Mouse (Mus musculus): ENCODE measurements at regions not wholly inside any gene's neighbourhood (a gene's known extent, or its start where the extent isn't known, plus 50 kb on each side); places are given as distances from the start of the nearest gene placed in this dataset.
"Not testable (repeated sequence)": the region's sequence is repeated elsewhere in the genome, so short reads cannot be mapped to it uniquely, and the experiment has no call there.

DNA sequence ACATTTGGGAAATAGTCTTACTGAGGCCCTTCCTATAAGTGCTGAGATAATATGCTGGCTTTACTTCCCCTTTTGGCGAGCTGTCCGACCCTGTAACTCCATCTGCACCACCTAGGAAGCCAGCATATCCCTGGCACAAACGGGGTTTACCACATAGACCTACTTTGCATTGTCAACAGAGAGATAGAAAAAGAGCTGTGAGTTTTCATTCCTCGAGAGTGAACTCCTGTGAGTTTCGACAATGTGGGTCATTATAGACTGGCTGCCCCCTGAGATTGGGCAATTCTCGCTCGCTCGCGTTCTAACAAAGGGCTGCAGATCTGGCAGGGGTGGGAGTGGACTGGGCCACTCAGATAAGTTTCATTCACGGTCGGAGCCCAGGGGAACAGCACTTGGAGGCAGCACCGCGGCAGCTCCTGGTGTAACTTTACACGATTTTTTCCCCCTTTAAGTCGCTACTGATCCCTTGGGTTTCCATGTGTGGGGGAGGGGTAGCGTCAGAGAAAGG lies 98.3 kb upstream of the Adgrl2 start:
- intact Hi-C loops (cut with DNase I), result loop anchor here (5.0 kb wide), 1 partner anchor 91 kb away; no protein-coding TSS in a partner anchor
- peak; percentile 23 for DNase-seq

- no peak for DNase-seq
- intact Hi-C loops (cut with DNase I), result loop anchor here (5.0 kb wide), 1 partner anchor 90 kb away; no protein-coding TSS in a partner anchor
Observed at GRCm38 (mm10) chr3:149087488-149087887, 97.1 kb upstream of the Adgrl2 start.

- DNase-seq, result no peak
- intact Hi-C loops (cut with DNase I), result loop anchor here (5.0 kb wide), 1 partner anchor 89 kb away; no protein-coding TSS in a partner anchor
Observed at GRCm38 (mm10) chr3:149086704-149087103, 96.3 kb upstream of the Adgrl2 start.

- intact Hi-C loops (cut with DNase I), result loop anchor here (5.0 kb wide), 1 partner anchor 89 kb away; no protein-coding TSS in a partner anchor
- no peak for DNase-seq
Observed at GRCm38 (mm10) chr3:149086086-149086485, 95.7 kb upstream of the Adgrl2 start.

DNA sequence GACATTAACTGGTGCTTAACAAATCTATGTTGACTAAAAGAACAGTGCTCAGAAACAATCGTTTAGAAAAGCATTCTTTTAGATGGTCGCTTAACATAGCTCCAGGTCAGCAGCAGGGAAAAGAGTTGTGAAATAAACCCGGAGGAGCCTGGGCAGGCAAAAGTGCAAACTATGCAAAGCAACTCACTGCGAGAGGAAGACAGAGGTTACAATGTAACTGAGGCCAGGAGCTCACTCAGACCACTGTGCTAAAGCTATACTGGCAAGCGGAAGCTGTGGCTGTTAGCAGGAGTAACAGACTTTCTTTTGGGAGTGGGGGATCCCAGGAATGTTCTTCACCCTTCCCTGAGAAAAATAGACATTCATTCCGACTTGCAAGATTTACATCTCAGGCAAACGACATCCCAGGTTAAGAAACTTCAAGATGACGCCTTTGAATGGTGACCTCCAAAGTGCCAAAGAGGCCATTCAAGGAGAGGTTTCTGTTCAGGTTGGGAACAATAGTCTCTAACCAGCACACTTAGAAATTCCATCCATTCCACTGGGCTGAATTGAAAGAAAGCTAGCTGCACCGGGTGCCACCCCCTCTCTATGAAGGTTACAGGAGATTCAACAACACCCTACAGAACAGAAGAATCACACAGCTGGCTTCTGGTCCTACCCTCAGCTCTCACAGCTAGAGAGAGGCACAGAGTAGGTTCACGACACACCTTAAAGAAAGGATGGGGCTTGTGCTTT lies 94.7 kb upstream of the Adgrl2 start:
- DNase-seq, result no peak
- intact Hi-C loops (cut with DNase I), result loop anchor here (5.0 kb wide), 1 partner anchor 88 kb away; no protein-coding TSS in a partner anchor

GRCm38 (mm10) chr3:149083391-149083790 lies 93.0 kb upstream of the Adgrl2 start:
- DNase-seq, result no peak
- intact Hi-C loops (cut with DNase I), result no loop called here

DNA sequence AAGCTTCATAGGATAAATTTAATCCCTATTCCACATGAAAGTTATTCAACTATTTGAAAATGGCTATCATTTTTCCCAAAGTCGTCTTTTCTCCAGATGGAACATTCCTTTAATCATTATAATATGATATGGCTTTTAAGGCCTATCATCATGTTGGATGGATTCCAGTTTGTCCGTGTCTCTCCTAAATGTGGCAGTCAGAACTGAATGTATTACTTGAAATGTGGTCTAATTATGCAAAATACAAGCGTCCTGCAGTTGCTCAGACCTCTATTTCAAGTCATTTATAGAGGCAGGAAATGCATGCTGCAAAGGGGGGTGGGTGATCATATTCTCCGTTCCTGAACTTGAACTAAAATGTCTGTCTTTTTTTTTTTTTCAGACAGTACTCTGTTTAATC lies 88.5 kb upstream of the Adgrl2 start:
- no peak for DNase-seq
- intact Hi-C loops (cut with DNase I), result no loop called here

DNA sequence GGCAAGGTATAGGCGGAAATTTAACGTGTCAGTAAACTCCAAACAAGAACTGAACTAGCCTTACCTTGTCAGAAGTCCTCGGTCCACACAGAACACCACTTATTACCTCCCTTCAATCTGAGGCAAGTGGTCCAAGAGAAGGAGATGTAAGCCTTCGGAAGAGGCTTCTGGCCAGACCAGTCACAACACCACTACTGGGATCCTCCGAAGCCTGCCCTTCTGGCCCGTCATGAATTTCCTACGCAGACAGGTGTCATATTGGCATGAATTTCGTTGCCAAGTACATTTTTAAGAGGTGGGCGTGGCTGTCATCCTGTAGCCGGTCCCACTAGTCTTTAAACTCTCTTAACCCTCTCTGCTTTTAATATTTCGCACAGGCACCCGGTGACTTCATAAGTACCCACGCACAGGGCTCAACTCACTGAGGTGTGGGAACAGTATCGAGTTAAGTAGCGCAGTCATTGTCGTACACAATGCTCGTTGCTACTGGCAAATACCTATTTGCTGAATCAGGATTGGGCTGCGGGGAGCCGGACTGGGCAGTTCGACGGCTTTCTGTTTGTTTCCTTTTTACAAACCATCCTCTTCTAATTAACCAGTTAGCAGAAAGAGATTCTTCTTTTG lies 86.7 kb upstream of the Adgrl2 start:
- intact Hi-C loops (cut with DNase I), result no loop called here

GRCm38 (mm10) chr3:149075488-149075851 lies 85.1 kb upstream of the Adgrl2 start:
- peak; percentile 35 for DNase-seq
- intact Hi-C loops (cut with DNase I), result no loop called here

More for the DNA sequence above, 86.7 kb upstream of the Adgrl2 start:
- DNase-seq, result no peak

DNA sequence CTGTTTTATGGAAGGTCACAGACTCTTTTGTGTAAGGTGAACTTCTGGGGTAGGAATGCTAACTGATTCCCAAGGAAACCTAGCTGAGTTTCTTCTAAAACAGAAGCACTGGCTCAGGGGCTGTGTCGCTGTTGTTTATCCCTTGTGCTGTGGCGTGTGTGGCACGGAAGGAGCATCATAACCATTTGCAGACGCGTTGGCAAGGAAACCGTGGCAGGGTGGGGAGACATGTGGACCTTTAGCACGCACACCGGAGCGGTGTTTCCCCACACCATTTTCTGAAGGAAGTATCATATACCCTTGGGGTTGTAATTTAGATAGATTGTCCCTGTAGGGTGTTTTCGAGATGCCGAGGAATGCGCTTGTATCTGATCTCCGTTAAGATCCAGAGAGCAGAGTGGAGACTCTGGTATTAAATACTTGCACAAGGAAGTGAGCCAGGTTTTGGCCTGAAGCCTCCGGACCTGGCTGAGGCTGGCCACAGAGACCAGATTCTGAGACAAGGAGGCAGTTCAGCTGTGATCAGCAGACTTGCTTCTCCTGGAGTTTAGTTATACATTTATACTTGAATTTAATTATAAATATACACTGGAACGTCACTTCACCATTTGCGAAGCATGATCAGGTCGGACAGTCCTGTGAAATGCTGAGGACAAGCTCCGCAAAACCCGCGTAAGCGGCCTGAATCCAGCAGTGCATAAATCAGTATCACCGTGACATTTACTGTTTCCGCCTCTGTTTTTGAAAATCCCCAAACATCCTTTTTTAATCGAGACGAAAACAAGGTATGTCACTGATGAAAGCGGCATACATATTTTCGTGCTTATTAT lies 84.5 kb upstream of the Adgrl2 start:
- intact Hi-C loops (cut with DNase I), result no loop called here
- DNase-seq, result peak; percentile 24

- no peak for DNase-seq
- intact Hi-C loops (cut with DNase I), result no loop called here
Observed at GRCm38 (mm10) chr3:149070201-149070600, 79.8 kb upstream of the Adgrl2 start.

DNA sequence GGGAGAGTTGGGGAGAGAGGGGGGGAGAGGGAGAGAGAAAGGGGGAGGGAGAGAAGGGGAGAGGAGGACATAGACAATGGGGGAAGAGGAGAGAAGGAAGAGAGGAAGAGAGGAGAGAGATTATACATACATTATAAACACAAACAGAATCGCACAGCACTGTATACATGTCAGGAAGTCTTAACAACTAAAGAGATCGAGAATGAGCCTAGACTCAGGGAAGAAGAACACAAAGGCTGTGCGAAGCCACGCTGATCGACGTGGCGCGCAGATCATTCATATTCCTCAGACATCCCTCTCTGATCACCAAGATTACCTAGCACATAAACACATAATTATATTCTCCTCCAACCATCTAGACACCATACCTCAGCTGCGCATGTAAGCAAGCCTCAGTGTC lies 79.1 kb upstream of the Adgrl2 start:
- DNase-seq, result no peak
- intact Hi-C loops (cut with DNase I), result no loop called here

DNA sequence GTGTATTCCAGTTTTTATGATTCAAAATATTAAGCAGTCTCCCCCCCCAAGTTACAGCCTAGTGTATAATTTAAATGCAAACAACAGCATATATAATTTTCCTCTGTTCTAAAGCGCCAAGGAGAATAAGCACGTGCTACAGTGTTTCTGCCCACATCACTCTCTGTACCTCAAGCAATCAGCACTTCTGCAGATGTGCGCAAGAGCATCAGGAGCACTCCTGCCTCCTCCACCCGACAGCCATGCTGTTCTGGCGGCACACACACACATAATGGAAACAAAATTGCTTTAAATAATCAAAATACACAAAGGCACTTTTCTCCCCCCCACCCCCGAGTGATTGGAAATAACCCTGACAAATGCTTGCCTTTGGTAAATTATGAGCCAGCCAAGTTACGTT lies 78.5 kb upstream of the Adgrl2 start:
- intact Hi-C loops (cut with DNase I), result no loop called here
- DNase-seq, result no peak

DNA sequence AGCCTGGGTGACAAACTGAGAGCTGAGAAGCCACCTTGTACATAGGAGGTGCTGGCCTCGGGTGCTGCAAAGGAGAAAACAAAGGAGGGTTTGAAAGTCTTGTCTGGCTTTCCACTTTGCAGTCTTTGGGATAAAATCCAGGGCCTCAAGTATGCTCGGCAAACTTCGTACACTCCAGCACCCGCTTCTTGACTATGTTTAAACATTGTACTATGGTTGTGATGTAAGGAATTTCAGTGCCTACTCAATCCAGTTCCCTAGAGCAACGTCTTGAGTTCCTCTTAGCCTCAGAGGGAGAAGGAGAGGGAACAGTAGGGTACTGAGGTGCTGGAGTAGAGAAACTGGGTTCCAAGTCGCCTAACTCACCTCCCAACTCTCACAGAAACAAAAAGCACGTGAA lies 77.4 kb upstream of the Adgrl2 start:
- intact Hi-C loops (cut with DNase I), result no loop called here

DNA sequence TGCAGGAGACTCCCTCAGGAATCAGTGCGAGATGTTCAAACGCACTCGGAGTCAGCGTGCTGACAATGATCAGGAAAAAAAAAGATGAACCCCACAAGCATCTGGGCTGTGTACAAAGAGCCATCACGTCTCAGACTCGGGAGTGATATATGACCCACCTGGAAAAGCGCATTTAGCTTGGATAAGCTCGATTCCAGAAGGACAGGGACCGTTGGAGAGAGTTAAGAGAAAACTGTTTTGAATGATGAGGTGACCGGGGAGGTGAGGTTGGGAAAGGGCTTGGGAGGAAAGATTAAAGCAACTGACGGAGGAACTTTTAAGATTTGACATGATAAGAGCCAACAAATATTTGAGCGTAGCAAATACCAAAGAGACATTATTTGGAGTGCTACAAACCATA lies 64.7 kb upstream of the Adgrl2 start:
- intact Hi-C loops (cut with DNase I), result no loop called here
- no peak for DNase-seq

More for the DNA sequence above, 77.4 kb upstream of the Adgrl2 start:
- no peak for DNase-seq

- DNase-seq; intact Hi-C loops (cut with DNase I): not testable (repeated sequence)
Observed at GRCm38 (mm10) chr3:149052295-149052902, 62.0 kb upstream of the Adgrl2 start.

DNA sequence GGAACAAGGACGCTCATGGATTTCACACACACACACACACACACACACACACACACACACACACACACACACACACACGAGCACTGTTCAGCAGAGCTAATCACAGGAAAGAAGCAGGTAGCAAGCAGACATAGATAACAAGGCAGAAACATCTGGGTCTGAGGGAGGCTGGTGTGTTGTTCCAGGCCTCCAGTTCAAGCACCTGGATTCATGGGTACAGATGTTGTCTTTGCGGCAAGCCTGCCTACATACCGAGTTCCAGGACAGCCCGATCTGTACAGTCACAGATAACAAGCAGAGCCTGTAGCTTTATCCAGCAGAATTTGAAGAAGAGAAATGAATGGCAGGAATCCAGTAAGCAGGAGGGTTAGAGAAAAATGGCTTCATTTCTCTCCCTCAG lies 55.0 kb upstream of the Adgrl2 start:
- no peak for DNase-seq
- intact Hi-C loops (cut with DNase I), result no loop called here

- no peak for DNase-seq
- intact Hi-C loops (cut with DNase I), result no loop called here
Observed at GRCm38 (mm10) chr3:149043901-149044300, 53.5 kb upstream of the Adgrl2 start.

DNA sequence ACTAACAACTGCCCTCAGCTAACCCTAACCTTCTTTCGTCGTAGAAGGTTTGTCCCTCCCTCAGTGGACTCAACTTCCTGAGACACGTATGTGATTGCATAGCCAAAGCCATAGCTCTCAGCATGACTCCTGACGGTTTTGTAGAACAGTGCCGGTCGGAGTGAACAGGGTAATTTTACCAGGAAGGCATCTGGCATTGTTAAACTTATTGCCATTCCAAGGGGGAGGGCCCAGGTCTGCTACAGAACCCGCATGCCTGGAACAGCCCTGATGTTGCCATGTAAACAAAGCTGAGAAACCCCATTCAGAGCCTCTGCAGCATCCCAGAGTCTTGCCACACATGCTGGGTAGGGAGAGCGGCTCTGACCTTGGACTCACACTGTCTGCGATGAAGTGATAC lies 52.2 kb upstream of the Adgrl2 start:
- intact Hi-C loops (cut with DNase I), result no loop called here
- DNase-seq, result peak; percentile 2

DNA sequence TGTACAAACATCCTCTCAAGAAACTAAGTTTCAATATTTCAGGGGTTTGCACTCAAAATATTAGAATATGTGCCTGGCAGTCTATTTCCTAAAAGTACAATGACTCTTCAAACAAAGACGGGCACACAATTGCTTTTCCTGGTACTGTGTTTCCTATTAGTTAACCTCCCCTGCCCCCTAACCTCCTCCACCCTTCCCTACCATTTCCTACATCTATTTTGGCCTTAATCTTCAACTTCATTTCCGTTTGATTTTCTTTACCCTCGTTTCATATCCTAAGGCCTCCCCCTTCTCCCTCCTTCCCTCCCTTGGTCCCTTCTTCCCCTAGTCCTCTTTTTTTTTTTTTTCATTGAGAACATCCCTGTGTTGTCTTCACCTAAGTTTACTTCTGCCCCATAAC lies 50.8 kb upstream of the Adgrl2 start:
- intact Hi-C loops (cut with DNase I), result no loop called here
- DNase-seq, result no peak
